Mouse (Mus musculus) liver, postnatal 0 days (tissue): ENCODE results near the gene Adgb.

ENCODE experiments used
- CTCF ChIP-seq: sonication (generic); IDR thresholded peaks from 2 replicates; pipeline ENCODE4 v1.5.1; 2016; ENCODE audit warnings: antibody characterized with exemption, low read depth
- EP300 ChIP-seq: IDR thresholded peaks from 2 replicates; pipeline ENCODE4 v1.6.1; 2016; ENCODE audit warnings: antibody characterized with exemption, low read depth, mild to moderate bottlenecking

DNA sequence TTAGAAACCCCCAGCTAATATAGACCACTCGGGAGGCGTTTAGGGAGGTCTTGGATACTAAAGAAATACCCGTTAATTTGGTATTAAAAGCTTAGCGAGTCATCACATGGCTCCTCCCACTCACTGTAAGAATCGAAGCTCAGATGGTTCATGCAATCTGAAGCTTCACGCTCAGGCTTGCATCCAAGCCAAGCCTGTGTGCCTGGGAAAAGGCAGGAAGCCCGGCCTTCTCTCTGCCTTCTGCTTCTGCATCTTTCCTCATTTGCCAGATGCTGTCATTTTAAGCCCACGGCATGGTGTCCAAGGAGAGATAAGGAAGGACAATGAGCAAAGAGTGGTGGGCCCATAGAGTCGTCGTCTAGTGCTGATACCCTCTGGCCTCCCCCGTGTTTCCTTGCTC is 149.2 kb downstream of the Adgb start:
- TF ChIP-seq CTCF: no peak
- TF ChIP-seq EP300: no peak
